Mouse (Mus musculus) heart, postnatal 10 days (tissue): Measurements from ENCODE around the gene Vwa3b. TPM values are rescaled to one million over a fixed set of nuclear protein-coding genes. Genes with fewer than 3 reads are reported as not detected.
A peak's percentile ranks its signal among the peaks of the same experiment; 100 is the strongest.
"Not testable (repeated sequence)": the region's sequence is repeated elsewhere in the genome, so short reads cannot be mapped to it uniquely, and the experiment has no call there.

Experiments used
- DNase-seq, 2 experiments: peaks; one replicate each; pipeline ENCODE4 v3.0.0; 2021
- intact Hi-C: fragments of 180-260 bp; cut with DNase I; formaldehyde crosslinking; loops from one replicate; pipeline ENCODE4 v1.15.1; 2025
- total RNA-seq, 2 experiments: library from RNA; stranded (reverse); gene quantifications; 2 replicates each; pipeline ENCODE4 v1.2.3; 2021

Gene Vwa3b
- total RNA-seq, 2 experiments from 2014 or later: 0.57 to 0.77 TPM

- intact Hi-C loops: not testable (repeated sequence)
Observed at GRCm38 (mm10) chr1:37006529-37006928, 19.9 kb upstream of the Vwa3b start.

GRCm38 (mm10) chr1:37009880-37010279, 16.5 kb upstream of the Vwa3b start:
- intact Hi-C loops: no loop called here

More at GRCm38 (mm10) chr1:37006529-37006928, 19.9 kb upstream of the Vwa3b start:
- not testable (repeated sequence) for DNase-seq

GRCm38 (mm10) chr1:37011626-37012209, 14.7 kb upstream of the Vwa3b start:
- intact Hi-C loops: no loop called here
- DNase-seq: no peak

More at GRCm38 (mm10) chr1:37009880-37010279, 16.5 kb upstream of the Vwa3b start:
- DNase-seq: no peak

- DNase-seq: peak in 1 of 2 experiments; percentile 18
- intact Hi-C loops: no loop called here
Observed at GRCm38 (mm10) chr1:37013006-37013405, 13.4 kb upstream of the Vwa3b start.

GRCm38 (mm10) chr1:37013687-37014086, 12.7 kb upstream of the Vwa3b start:
- intact Hi-C loops: no loop called here
- DNase-seq: peak; percentile 40 to 52

GRCm38 (mm10) chr1:37019017-37019416, 7.4 kb upstream of the Vwa3b start:
- intact Hi-C loops: no loop called here
- no peak for DNase-seq

GRCm38 (mm10) chr1:37022704-37023103, 3.7 kb upstream of the Vwa3b start:
- no peak for DNase-seq
- intact Hi-C loops: no loop called here

GRCm38 (mm10) chr1:37024736-37025135, 1.7 kb upstream of the Vwa3b start:
- intact Hi-C loops: no loop called here
- no peak for DNase-seq

GRCm38 (mm10) chr1:37025376-37025775, 1.0 kb upstream of the Vwa3b start:
- intact Hi-C loops: no loop called here
- no peak for DNase-seq

- no peak for DNase-seq
- intact Hi-C loops: no loop called here
Observed at GRCm38 (mm10) chr1:37026866-37027265, 470 bp downstream of the Vwa3b start.

- no peak for DNase-seq
- intact Hi-C loops: no loop called here
Observed at GRCm38 (mm10) chr1:37028439-37029153, 2.2 kb downstream of the Vwa3b start.

- intact Hi-C loops: no loop called here
Observed at GRCm38 (mm10) chr1:37029154-37029907, 2.9 kb downstream of the Vwa3b start.

GRCm38 (mm10) chr1:37029942-37030341, 3.5 kb downstream of the Vwa3b start:
- DNase-seq: no peak
- intact Hi-C loops: loop anchor here (5.0 kb wide), 2 partner anchors 208 to 297 kb away; no protein-coding TSS in a partner anchor

More at GRCm38 (mm10) chr1:37029154-37029907, 2.9 kb downstream of the Vwa3b start:
- peak; percentile 79 to 84 for DNase-seq

- DNase-seq: no peak
- intact Hi-C loops: loop anchor here (5.0 kb wide), 2 partner anchors 208 to 297 kb away; no protein-coding TSS in a partner anchor
Observed at GRCm38 (mm10) chr1:37030693-37031092, 4.3 kb downstream of the Vwa3b start.

GRCm38 (mm10) chr1:37035879-37036278, 9.5 kb downstream of the Vwa3b start:
- intact Hi-C loops: no loop called here
- DNase-seq: no peak

GRCm38 (mm10) chr1:37041126-37041525, 14.7 kb downstream of the Vwa3b start:
- intact Hi-C loops: no loop called here

GRCm38 (mm10) chr1:37041856-37042255, 15.5 kb downstream of the Vwa3b start:
- intact Hi-C loops: no loop called here
- no peak for DNase-seq

More at GRCm38 (mm10) chr1:37041126-37041525, 14.7 kb downstream of the Vwa3b start:
- DNase-seq: no peak

GRCm38 (mm10) chr1:37042769-37043168, 16.4 kb downstream of the Vwa3b start:
- DNase-seq: no peak
- intact Hi-C loops: no loop called here

GRCm38 (mm10) chr1:37043196-37043595, 16.8 kb downstream of the Vwa3b start:
- intact Hi-C loops: no loop called here
- DNase-seq: no peak

GRCm38 (mm10) chr1:37045472-37045871, 19.1 kb downstream of the Vwa3b start:
- DNase-seq: no peak
- intact Hi-C loops: no loop called here

GRCm38 (mm10) chr1:37049159-37049558, 22.8 kb downstream of the Vwa3b start:
- no peak for DNase-seq
- intact Hi-C loops: no loop called here
